Mouse (Mus musculus) spleen, postnatal 4 days (tissue): ENCODE data around the gene Ntf5.
"Not testable (repeated sequence)": the region's sequence is repeated elsewhere in the genome, so short reads cannot be mapped to it uniquely, and the experiment has no call there.

Source experiments
- DNase-seq, 2 experiments: peaks; one replicate each; pipeline ENCODE4 v3.0.0; 2022; ENCODE audit warnings: low spot score in 2 of 2

Ntf5 gene

DNA sequence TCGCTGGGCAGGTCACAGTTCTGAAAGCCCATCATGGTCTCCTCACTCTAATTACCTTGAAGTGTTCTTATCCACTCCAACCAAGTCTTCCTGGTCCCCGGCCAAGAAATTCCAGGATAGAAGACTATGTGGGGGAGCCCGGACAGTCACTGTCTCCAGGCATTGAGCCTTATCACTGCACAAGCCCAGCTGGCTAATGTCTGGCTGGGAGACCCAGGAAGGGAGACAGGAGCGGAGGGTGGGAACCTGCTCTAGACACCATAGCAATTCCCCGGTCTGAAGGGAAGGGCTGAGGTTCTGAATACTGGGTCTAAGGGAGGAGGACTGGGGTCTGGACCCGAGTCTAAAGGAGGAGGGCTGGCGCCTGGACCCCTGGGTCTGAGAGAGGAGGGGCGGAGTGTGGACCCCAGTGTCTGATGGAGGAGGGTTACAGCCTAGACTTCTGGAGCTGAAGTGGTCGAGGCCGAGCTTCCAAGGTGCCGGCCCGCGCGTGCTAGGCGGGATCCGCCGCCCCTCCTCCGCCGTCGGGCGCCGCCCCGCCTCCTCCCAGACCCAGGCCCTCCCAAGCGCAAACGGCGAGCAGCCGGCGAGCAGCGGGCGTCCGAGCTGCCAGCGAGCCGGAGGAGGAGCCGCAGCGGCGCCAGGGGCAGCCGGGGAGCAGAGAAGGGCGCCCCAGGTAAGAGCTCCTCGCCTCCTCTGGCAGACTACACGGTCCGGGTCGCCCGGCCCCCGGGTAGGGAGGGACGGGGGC lies at the start of gene Ntf5:
Gene Ntf5, plus strand, starts transcription at position 583 of the 751 bp plus-strand sequence.
- DNase-seq, result no peak

DNA sequence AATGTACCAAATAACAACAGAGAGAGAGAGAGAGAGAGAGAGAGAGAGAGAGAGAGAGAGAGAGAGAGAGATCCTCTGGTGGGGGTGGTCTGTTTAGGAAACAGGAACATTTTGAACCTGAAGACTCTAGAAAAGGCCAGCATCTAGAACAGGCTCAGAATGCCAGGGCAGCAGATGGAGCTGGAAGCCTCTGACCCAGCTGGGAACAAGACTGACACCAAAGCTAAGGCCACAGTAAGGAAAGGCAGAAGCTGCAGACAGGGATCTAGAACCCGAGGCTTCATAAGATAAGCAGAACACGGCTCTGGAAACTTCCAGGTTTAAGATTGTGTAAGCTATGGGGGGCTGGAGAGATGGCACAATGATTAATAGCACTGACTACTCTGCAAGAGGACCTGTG lies 49.5 kb upstream of the Ntf5 start:
- no peak for DNase-seq

DNA sequence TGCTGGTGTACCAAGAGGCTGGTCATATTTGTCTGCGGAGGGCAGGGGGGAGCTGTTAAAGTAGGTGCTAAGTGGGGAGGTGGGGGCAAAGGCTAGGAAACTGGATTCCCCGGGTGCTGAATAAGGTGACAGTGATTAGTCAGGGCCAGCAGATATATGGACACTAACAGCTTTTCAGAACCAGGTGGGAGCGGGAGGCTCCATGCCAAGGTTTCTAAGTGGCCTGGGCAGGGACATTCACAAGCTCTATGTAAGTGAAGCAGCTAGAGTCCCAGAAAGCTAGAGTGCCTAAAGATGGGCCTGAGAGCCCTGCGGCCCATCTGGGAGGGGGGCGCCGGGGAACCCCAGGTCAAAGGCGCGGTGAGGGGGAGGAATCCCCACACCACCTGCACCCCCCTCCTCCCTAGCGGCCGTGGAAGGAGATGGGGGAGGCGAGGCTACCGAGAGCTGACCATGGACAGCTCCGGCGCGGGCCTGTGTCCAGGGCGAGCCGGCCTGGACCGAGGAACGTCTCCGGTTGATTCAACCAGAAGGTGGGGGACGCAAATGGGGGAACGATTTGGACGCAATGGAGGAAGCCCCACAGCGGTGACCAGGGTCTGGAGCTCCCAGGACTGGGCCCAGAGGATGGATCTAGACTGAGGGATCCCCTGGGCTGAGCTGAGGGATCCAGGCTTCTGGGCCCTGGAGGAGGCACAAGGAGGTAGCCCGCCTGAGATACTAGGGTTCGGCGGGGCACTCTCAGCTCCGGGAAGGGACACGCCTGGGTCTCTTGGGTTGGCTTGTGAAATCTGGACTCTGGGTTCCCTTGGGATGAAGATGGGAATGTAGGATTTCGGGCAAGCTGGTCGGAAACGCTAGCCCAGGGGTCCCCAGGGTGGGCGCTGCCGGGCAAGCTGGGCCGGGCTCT lies 47.5 kb upstream of the Ntf5 start:
- no peak for DNase-seq

DNA sequence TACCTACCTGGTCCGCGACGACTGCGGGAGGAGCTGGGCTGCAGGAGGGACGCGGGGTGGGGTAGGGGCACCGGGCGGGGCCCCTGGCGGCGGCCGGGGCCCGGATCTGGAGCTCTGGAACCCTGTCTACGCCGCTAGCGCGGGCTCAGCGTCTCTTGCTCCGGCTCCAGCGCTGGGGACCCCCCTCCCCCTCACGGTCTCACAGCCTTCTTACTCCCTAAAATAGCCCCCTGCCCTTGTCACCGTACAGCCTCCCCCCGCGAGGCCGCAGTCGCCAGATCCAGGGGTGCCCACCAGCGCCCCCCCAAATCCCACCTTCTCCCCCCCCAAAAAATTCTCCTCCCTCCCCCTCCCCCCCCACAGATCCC lies 46.9 kb upstream of the Ntf5 start, which contains the start of gene Ppfia3:
Gene Ppfia3, minus strand, starts transcription at position 368 of the 368 bp plus-strand sequence.
- no peak for DNase-seq

DNA sequence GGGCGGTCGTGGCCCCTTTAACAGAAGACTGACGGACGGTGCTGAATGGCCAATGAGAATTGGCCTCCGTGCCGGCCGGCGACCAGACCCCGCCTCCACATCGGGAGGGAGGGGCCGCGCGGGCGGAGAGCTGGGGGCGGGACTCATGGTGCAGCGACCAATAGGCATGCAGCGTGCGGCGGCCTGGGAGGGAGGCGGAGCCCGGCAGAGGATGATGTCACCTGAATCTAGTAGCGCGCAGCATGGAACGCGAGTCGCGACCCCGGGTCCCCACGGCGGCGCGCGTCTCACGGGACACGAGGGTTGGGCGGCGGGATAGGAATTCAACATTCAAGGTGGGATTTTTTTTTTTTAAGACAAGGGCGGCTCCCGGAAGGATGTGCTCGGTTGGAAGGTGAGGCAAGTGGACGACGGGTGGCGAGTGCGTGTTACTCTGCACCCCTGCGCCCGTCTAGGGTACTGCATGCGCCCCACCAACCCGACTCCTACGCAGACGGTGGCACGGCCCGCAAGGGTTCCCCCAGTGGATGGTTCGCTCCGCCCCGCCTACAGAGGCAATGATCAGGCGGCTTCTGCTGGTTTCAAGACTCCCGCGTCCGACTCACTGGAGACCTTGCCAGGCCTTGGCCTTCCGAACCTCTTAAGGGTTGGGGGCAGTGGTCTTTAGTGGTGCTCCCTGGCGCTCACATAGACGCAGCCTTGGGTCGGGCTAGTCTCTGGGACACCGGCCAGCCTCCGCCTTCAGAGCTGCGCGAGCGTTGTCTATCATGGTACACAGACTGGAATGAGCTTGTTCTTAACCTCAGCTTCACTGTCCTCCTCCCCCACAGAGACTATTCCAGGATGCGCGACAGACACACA lies 46.2 kb upstream of the Ntf5 start:
- DNase-seq, result peak; percentile 97 to 99

DNA sequence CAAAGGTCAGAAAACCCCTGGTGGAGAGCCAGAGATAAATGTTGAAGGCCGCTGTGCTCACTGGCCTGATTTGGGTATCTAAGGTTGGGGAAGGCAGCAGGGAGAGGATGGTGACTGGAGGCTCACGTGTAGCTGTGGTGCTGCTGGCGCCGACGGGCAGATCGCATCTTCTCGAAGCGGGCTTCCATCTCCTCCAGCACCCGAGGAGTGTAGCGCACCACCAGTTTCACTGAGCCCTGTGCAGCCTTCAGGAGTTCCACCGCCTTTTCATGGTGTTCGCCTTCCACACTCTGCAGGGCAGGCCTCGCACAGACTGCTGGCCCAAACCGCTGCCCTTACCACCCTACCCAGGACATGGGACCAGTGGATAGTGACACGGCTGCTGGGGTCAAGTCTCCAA lies 45.3 kb upstream of the Ntf5 start:
- no peak for DNase-seq

DNA sequence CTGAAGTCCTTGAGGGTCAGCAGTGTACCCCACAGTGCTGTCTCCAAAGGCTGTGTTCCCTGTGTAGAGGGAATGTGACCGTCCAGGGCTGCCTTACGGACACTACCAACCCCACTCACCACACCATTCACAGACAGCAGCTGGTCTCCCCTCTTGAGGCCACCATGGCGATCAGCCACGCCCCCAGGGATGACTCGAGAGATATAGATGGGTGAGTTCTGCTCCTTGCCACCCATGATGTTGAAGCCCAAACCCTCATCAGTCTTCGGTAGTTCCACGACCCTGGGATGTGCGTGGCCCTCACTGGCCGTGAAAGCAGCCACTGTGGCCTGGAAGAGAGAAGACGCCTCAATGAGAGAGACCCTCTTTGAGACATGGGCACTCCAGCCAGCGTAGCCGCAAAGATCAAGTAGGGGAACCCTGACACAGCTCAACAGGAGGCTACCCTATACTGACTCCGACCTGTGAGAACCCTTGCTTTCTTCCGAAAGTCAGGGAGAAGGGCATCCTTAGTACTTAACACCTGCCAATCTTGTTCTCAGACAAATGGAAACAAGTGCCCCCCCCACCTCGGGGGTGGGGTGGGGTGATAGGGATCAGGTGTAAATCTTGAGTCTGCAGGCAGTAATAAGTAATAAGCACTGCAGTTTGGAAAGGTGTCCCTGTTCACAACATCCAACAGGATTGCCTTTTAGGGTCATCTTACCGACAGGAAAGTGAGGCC lies 44.3 kb upstream of the Ntf5 start:
- no peak for DNase-seq

DNA sequence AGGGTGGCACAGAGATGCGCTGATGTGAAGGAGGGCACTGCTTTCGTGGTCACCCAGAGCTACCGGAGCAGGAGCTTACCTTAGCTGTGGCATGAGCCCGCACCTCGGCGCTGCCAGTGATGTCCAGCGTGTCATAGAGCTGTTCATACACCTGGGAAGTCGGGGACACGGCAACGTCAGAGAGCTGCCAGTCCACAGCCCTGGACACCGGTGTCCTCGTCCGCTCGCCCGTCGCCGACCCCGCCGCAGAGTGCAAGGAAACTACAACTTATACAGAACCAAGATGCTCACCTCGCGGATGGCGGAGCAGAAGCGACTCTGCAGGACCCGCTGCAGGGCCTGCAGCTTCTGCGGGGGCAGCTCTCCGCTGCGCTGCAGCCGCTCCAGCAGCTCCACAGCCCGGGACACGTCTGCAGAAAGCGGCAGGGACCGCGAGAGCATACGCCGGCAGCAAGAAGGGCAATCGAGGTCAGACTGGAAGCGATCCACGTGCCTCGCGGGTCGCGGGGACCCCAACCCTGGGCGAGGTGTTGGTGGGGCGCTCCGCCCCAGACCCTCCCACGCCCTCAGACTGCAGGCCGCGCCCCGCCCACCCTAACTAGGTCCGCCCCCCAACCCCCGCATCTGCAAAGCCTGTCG lies 43.5 kb upstream of the Ntf5 start:
- no peak for DNase-seq

DNA sequence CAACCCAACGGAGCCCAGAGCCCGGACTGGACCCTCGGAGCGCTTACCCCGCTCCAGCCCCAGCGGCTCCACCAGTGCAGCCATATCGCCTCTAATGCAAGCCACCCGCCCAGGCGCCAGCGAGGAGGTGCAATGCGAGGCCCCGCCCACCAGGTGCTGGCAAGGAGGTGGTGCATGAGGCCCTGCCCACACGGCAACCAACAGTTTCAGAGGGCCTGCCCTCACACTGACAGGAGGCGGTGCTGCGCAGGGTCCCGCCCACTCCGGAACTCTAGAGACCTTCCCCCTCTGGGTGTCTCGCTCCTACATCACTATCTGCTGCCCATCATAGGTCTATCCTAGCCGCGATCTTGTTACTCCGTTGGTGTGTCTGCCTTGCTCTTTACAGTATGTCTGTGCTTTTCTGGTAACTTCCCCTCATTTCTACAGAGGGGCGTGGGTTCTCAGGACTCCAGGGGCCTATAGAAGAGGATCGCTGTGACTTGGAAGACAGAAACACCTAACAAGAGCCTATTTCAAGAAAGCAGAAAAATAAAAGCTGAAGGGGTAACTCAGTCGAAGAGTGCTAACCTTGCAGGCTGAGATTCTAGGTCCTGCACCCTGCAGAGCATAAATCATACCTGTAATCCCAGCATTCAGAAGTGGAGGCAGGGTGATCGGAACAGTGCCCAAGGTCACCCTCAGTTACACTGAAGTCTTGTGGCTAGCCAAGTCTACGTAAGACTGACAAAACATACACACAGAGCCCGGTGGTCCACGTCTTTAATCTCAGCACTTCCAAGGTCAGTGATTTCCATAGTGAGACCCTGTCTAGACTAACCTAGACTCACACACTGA lies 42.8 kb upstream of the Ntf5 start, which contains the start of gene Lin7b:
Gene Lin7b, minus strand, starts transcription at position 109 of the 837 bp plus-strand sequence.
- DNase-seq, result peak; percentile 92 to 94

DNA sequence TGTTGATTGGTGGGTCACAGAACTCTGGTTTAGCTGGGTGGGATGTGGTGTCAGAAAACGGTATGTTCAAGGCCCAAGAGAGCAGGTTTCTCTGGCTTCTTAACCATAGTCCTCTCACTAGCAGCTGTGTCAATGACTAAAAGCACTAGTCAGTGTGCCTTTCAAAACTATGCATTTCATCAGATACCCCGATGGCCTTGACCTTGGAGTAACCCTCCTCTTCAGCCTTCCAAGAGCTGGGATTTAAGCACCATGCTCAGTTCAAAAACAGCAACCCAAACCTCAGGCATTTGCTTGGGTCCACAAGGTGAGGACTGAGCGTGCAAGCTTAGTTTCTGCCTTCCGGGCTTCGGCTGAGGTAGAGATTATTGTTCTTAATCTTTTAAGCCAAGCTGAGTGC lies 41.1 kb upstream of the Ntf5 start:
- DNase-seq, result no peak

DNA sequence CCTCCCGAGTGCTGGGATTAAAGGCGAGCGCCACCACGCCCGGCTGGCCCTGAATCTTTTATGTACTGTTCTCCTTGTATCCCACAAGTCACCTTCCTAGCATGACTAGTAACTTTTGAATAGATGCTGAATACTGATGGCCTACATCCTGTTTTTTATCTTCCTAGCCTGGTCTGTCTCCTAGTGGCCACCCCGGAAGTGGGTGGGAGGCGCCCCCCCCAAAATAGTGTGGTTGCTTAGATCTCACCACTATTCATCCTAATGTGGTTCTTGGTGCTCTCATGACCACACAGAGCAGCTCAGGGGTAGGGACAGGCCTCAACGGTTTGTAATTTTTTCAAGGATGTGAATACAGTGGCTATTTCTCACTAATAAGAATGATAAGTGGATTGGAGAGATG lies 38.9 kb upstream of the Ntf5 start:
- DNase-seq, result no peak

DNA sequence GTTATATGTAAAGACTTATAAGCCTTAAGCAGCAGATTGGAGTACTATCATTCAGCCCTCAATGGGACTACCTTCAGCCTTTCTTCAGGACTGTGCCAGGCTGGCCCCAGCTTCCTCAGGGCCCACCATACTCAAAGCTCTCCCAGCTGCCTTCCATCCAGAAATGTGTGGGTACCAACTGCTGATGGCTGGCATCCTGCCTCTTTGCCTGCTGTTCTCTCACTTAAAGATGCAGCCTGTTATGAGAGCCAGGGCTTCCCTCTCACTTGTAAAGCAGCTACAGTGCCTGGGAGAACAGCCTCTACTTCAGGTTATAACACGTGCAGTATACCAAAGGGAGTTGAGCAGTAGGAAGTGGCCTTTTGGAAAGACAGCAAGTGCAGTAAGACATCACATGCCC lies 37.4 kb upstream of the Ntf5 start:
- DNase-seq, result no peak

DNA sequence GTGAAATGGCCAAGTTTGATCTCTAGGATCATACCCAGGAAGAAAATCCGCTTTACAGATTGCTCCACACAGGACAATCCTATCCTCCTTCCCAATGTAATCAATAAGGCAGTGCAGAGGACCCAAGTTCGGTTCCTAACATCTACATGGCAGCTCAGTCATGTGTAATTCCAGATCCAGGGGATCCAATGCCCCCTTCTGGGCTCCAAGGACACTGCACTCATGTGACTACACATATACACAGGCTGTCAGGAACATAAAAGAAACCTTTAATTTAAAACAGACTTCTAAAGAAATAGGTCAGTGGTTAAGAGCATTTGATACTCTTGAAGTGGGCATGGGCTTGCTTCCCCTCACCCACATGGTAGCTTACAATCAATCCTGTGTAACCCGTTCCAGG lies 27.4 kb upstream of the Ntf5 start:
- DNase-seq, result no peak

DNA sequence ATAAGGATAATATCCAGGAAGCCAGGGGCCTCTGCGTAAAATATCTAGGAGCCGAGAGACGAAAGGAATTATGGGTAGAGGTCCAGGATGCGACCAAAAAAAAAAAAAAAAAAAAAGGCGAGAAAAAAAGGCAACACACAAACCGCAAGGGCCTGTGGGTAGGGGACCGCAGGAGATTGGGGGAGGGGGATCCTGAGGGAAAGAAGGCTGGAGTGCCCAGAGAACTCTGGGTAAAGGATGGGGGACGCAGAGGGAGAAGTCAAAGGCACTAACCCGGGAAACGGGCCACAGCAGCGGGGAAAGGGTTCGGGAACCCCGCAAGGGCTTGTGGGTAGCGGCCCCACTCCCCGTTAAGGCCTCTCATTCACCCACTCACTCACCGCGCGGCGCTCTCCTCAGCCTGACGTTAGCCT lies 18.4 kb upstream of the Ntf5 start:
- DNase-seq, result no peak

DNA sequence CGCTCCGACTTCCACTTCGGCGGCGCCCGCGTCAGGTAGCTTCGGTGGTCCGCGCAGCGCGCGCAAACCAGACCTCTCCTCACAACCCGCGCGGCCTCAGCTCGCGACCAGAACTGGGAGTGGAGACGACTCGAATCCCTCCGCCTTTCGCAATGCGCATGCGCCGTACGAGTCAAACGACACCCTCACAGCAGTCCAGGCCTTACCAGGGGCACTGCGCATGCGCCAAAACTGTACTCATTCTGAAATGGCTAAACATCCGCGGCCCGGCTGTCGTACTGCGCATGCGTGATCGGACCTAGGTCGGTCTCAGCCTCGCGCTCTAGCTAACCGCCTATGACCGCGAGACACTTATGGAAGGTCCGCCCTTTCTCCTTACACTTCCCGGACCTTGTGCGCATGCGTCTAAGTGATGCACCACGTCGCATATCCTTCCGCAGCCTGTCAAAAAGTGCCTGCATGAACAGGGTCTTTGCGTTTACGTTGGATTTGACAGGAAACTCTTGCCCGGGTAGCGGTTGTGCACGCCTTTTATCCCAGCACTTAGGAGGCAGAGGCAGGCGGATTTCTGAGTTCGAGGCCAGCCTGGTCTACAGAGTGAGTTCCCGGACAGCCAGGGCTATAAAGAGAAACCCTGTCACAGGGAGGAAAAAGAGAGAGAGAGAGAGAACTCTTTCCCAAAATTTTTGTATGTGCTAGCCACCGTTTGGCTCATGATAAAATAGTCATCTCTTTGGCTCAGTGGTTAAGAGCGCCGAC lies 17.7 kb upstream of the Ntf5 start, which contains the start of gene Snrnp70:
Gene Snrnp70, minus strand, starts transcription at position 165 of the 759 bp plus-strand sequence.
- peak; percentile 100 for DNase-seq

DNA sequence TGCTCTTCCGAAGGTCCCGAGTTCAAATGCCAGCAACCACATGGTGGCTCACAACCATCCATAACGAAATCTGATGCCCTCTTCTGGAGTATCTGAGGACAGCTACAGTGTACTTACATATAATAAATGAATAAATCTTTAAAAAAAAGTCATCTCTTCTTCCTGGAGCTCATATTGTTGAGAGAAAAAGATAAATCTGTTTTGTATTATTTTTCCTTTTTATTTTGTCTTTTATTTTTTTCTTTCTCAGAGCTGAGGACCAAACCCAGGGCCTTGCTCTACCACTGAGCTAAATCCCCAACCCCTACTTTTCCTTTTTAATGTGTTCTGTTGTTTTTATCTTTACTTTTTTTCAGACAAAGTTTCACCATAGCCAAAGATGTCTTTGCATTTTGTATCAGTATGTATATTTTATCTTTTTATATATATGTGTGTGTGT lies 17.1 kb upstream of the Ntf5 start:
- DNase-seq, result not testable (repeated sequence)

DNA sequence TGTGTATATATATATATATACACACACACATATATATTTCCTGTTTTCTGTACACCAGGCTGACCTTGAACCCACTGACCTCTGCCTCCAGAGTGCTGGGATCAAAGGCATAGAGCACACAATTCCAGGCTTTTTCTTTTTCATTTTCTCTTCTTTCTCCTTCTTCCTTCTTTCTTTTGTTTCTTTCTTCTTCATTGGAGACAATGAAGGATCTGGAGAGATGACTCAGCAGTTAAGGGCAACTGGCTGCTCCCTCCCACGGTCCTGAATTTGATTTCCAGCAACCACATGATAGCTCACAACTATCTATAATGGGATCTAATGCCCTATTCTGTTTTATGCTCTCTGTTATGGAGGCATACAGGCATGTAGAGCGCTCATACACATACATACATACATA lies 16.7 kb upstream of the Ntf5 start:
- DNase-seq, result no peak

DNA sequence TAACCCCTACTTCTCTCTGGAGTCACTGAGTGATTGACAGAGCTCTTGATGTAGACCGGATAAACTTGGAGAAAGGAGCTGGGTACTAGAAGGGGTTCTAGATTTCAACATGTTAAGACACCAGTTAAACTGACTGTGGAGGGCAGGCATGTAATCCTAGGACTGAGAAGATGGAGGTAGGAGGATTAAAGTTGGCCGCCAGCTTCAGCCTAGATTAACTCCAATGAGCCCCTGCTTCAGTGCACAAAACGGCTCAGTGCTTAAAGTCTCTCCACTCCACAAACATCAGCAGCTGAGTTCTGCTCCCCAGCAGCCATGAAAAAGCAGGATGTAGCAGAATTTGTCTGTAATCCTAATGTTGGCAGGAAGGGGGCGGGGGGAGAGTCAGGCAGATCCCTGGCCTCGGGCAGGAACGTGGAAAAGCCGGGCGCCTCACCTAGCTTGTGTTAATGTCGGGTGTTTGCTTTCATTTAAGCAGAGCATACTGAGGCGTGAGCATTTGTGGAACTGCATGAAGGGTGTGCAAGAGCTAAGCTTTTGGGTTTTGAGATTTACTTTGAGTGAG lies 11.9 kb upstream of the Ntf5 start:
- no peak for DNase-seq
